Mouse (Mus musculus) right cerebral cortex, adult 2 months (tissue): ENCODE data around the gene Sarnp.
"Not testable (repeated sequence)": the region's sequence is repeated elsewhere in the genome, so short reads cannot be mapped to it uniquely, and the experiment has no call there.

Source experiments
- DNase-seq, 2 experiments: peaks; one replicate each; pipeline ENCODE4 v3.0.0; 2021 to 2022; ENCODE audit warnings: low spot score in 2 of 2

Sarnp gene

GRCm38 (mm10) chr10:128821358-128822056 lies 4.4 kb downstream of the Sarnp start, which contains the start of gene Ormdl2:
TSS of gene Ormdl2 (minus strand) at chr10:128821645.
- peak; percentile 99 for DNase-seq

GRCm38 (mm10) chr10:128822135-128822534 lies 5.0 kb downstream of the Sarnp start:
- no peak for DNase-seq

- not testable (repeated sequence) for DNase-seq
Observed at GRCm38 (mm10) chr10:128823087-128823486, 6.0 kb downstream of the Sarnp start.

GRCm38 (mm10) chr10:128823821-128824220 lies 6.7 kb downstream of the Sarnp start:
- DNase-seq = no peak

- DNase-seq = no peak
Observed at GRCm38 (mm10) chr10:128837400-128837799, 20.3 kb downstream of the Sarnp start.

- DNase-seq = no peak
Observed at GRCm38 (mm10) chr10:128839434-128839833, 22.3 kb downstream of the Sarnp start.

- no peak for DNase-seq
Observed at GRCm38 (mm10) chr10:128840612-128841011, 23.5 kb downstream of the Sarnp start.

- DNase-seq = no peak
Observed at GRCm38 (mm10) chr10:128843260-128843659, 26.1 kb downstream of the Sarnp start.

- no peak for DNase-seq
Observed at GRCm38 (mm10) chr10:128845516-128845915, 28.4 kb downstream of the Sarnp start.

- no peak for DNase-seq
Observed at GRCm38 (mm10) chr10:128846664-128847063, 29.5 kb downstream of the Sarnp start.

GRCm38 (mm10) chr10:128848426-128848825 lies 31.3 kb downstream of the Sarnp start:
- no peak for DNase-seq

- DNase-seq = no peak
Observed at GRCm38 (mm10) chr10:128850339-128850738, 33.2 kb downstream of the Sarnp start.

- DNase-seq = no peak
Observed at GRCm38 (mm10) chr10:128861176-128861575, 44.0 kb downstream of the Sarnp start.

GRCm38 (mm10) chr10:128866042-128866441 lies 48.9 kb downstream of the Sarnp start:
- no peak for DNase-seq

- DNase-seq = no peak
Observed at GRCm38 (mm10) chr10:128866518-128866917, 49.4 kb downstream of the Sarnp start.

GRCm38 (mm10) chr10:128870341-128870740 lies 53.2 kb downstream of the Sarnp start:
- no peak for DNase-seq

- no peak for DNase-seq
Observed at GRCm38 (mm10) chr10:128878291-128878690, 61.2 kb downstream of the Sarnp start.

- no peak for DNase-seq
Observed at GRCm38 (mm10) chr10:128878811-128879210, 61.7 kb downstream of the Sarnp start.

GRCm38 (mm10) chr10:128882067-128882466 lies 64.9 kb downstream of the Sarnp start:
- no peak for DNase-seq

- no peak for DNase-seq
Observed at GRCm38 (mm10) chr10:128888941-128889827, 72.1 kb downstream of the Sarnp start.

- DNase-seq = no peak
Observed at GRCm38 (mm10) chr10:128889846-128890245, 72.7 kb downstream of the Sarnp start.

GRCm38 (mm10) chr10:128890383-128891295 lies 73.5 kb downstream of the Sarnp start:
- DNase-seq = no peak
